Mouse (Mus musculus): ENCODE data around the gene Cdt1.

- TF ChIP-seq POLR2A (IDR thresholded peaks at IDR 0.05; ENCODE audit: borderline replicate concordance, control insufficient read depth, low read depth, low read length) (no peak), CTCF (IDR thresholded peaks at IDR 0.05; ENCODE audit: control insufficient read depth, insufficient read depth, low read length) (no peak)
Observed at GRCm38 (mm10) chr8:122604640-122605039, 36.8 kb downstream of the Cdt1 start.
